Mouse (Mus musculus): ENCODE data around the gene Nr2f6. TPM values are rescaled to one million over a fixed set of nuclear protein-coding genes. Genes with fewer than 3 reads are reported as not detected.

The Nr2f6 gene
- polyA plus RNA-seq, 1 experiment from 2014 or later, result 39.9 TPM

DNA sequence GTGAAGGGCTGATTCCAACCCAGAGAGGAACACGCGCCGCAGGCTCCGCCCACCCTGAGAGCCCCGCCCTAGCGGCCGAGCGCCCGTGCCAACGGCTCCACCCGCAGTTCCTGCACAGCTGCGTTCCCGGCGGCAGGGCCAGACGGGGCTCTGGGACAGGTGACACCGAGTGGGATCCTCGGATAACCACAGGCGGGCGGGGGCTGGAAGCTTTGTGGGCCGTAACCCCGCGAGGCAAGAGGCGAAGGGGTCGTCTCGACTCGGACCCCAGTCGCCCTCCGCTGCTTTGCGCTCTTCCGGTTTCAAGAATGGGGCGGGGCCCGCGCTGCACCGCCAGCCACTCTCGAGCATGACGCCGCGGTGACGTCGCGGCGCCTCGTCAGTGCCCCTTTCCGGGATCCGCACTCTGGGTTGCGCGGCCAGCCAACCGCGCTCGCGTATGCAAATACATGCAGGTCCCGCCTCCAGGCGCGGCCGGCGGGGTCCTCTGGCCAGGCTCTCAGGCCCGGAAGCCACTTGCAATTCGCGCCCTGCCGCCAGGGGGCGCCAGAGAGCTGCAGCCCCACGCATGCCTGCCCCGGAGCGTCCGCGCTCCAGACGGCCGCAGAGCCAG lies 10.4 kb downstream of the Nr2f6 start, which contains the start of gene Ocel1:
TSS of gene Ocel1 (plus strand) at position 63 of the 613 bp plus-strand sequence.
- Histone ChIP-seq H3K4me2 (ENCODE audit: low read depth, low read length) (peak within 1 kb of the TSS; percentile 51), H3K27me3 (ENCODE audit: control insufficient read depth, insufficient read depth, low read depth, low read length) (no peaks in the 10 kb centered on the region), H3K36me3 (ENCODE audit: control insufficient read depth, insufficient read depth, low read length) (peaks cover 32% of the 10 kb centered on the region), H3K4me1 (replicated peaks; ENCODE audit: control insufficient read depth, insufficient read depth, low read length) (peaks cover 23% of the 10 kb centered on the region), H3K4me3 (ENCODE audit: low read length) (peak within 1 kb of the TSS; percentile 81), H3K9ac (ENCODE audit: low read length) (peak within 1 kb of the TSS; percentile 78), H3K27ac (ENCODE audit: low read length) (peak within 1 kb of the TSS; percentile 75), H3K9me3 (ENCODE audit: control insufficient read depth, low read length) (no peaks in the 10 kb centered on the region)
- ATAC-seq (ENCODE audit: low read depth), result peak; percentile 90
- WGBS, result under 1% methylated on average over 67 of the region's 68 CpGs

DNA sequence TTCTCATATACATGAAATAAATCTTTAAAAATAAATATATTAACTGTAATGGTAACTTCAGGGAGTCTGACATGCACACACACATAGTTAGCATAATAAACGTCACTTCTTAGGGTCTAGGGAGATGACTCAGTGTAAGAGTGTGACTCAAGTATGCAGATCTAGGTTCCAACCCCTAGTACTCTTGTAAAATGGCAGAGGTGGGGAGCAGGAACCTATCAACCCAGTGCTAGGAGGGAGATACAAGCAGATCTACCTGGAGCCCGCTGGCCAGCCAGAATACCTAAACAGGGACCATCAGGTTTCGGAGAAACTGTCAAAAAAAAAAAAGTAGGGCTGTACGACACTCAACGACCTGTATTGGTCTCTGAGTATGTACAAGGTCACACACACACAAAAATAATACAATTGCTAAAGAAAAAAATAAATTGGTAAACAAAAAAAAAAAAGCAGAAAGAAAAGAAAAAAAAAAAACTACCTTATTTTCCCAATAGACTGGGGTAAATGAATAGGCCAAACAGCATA lies 11.0 kb downstream of the Nr2f6 start:
- ATAC-seq (ENCODE audit: low read depth), result no peak
- peaks cover 31% of the 10 kb centered on the region for H3K36me3 ChIP-seq (ENCODE audit: control insufficient read depth, insufficient read depth, low read length)

DNA sequence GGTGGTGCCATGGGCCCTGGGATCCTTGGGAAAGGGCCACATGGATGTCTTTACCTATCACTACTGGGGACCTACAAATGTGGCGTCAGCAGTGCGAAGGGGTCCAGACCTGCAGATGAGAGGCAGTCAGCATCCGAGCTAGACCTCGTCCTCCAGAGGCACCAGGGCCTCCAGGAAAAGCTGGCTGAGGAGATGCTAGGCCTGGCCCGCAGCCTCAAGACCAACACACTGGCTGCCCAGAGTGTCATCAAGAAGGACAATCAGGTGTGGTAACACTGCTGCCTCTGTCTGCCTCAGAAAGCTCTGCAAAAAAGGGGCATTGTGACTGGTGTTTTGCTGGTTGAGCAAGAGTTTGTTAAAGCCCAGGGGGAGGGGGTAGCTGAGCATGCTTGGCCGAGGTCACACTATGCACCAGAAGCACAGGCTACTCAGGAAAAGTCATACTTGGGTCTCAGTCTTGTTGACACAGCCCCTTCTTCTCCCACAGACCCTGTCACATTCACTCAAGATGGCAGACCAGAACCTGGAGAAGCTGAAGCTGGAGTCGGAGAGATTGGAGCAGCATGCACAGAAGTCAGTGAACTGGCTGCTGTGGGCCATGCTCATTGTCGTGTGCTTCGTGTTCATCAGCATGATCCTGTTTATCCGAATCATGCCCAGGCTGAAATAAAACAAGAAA lies 12.6 kb downstream of the Nr2f6 start:
- Histone ChIP-seq H3K27ac (ENCODE audit: low read length) (no peak overlapping the region), H3K9ac (ENCODE audit: low read length) (no peak overlapping the region)
- WGBS, result 87% methylated on average over 10 of the region's 10 CpGs

More for the DNA sequence above, 11.0 kb downstream of the Nr2f6 start:
- H3K9ac ChIP-seq (ENCODE audit: low read length), result peak overlapping the region; percentile 78; the same call in 1 of the 2 replicates
- H3K27me3 ChIP-seq (ENCODE audit: control insufficient read depth, insufficient read depth, low read depth, low read length), result no peaks in the 10 kb centered on the region
- no peaks in the 10 kb centered on the region for H3K9me3 ChIP-seq (ENCODE audit: control insufficient read depth, low read length)
- H3K4me1 ChIP-seq (replicated peaks; ENCODE audit: control insufficient read depth, insufficient read depth, low read length), result peaks cover 19% of the 10 kb centered on the region
- H3K4me3 ChIP-seq (ENCODE audit: low read length), result peak overlapping the region; percentile 81
- no peak overlapping the region for H3K27ac ChIP-seq (ENCODE audit: low read length)
- H3K4me2 ChIP-seq (ENCODE audit: low read depth, low read length), result peak overlapping the region; percentile 51
- 12% methylated on average over 5 of the region's 5 CpGs for WGBS

DNA sequence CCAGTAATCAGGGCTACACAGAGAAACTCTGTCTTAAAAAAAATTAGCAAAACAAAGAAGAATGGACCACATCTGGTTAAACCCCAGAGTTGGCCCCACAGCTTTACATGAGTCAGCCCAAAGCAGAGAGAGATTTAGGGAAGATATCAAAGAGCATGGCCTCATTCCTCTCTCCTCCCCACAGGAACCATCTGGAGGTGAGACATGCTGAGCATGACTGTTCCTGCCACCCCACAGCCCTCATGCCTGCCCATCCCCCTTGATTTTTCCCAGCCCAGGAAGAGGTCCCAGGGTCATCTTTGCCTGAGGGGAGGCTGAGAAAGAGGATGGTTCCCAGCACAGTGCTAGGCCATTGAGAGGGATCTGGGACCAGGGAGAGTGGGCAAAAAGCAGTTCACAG lies 13.4 kb downstream of the Nr2f6 start:
- Histone ChIP-seq H3K27me3 (ENCODE audit: control insufficient read depth, insufficient read depth, low read depth, low read length) (no peaks in the 10 kb centered on the region), H3K4me2 (ENCODE audit: low read depth, low read length) (peak overlapping the region; percentile 77), H3K9ac (ENCODE audit: low read length) (peak overlapping the region; percentile 11; the same call in 1 of the 2 replicates), H3K4me1 (replicated peaks; ENCODE audit: control insufficient read depth, insufficient read depth, low read length) (peaks cover 11% of the 10 kb centered on the region), H3K9me3 (ENCODE audit: control insufficient read depth, low read length) (no peaks in the 10 kb centered on the region), H3K4me3 (ENCODE audit: low read length) (no peak overlapping the region), H3K36me3 (ENCODE audit: control insufficient read depth, insufficient read depth, low read length) (peaks cover 15% of the 10 kb centered on the region), H3K27ac (ENCODE audit: low read length) (no peak overlapping the region)
- no peak for ATAC-seq (ENCODE audit: low read depth)

More for the DNA sequence above, 12.6 kb downstream of the Nr2f6 start:
- Histone ChIP-seq H3K4me2 (ENCODE audit: low read depth, low read length) (no peak overlapping the region), H3K4me3 (ENCODE audit: low read length) (no peak overlapping the region), H3K27me3 (ENCODE audit: control insufficient read depth, insufficient read depth, low read depth, low read length) (no peaks in the 10 kb centered on the region), H3K4me1 (replicated peaks; ENCODE audit: control insufficient read depth, insufficient read depth, low read length) (peaks cover 11% of the 10 kb centered on the region), H3K36me3 (ENCODE audit: control insufficient read depth, insufficient read depth, low read length) (peaks cover 20% of the 10 kb centered on the region), H3K9me3 (ENCODE audit: control insufficient read depth, low read length) (no peaks in the 10 kb centered on the region)
- ATAC-seq (ENCODE audit: low read depth), result no peak

DNA sequence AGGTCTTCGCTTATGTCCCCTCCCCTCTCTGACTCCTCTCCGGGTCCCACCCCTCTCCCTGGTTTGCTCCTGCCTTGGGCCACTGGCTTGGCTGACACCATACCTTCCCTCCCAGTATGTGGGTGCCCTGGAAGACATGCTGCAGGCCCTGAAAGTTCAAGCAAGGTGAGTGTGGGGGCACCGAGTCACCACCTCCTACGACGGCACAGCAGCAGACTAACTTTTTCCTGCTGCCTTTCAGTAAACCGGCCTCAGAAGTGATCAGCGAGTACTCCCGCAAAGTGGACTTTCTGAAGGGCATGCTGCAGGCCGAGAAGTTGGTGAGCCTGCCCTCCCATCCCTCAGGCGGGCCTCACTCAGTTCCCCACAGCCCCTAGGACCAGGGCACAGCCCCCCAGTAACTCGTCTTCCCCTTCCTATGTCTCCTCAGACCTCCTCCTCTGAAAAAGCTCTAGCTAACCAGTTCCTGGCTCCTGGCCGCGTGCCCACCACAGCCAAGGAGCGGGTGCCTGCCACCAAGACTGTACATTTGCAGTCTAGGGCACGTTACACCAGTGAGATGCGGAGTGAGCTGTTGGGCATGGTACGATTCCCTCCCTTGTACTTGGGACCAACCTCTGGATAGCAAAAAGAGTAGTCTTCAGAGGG lies 14.1 kb downstream of the Nr2f6 start:
- Histone ChIP-seq H3K4me3 (ENCODE audit: low read length) (peak overlapping the region; percentile 67), H3K9me3 (ENCODE audit: control insufficient read depth, low read length) (no peaks in the 10 kb centered on the region), H3K4me1 (replicated peaks; ENCODE audit: control insufficient read depth, insufficient read depth, low read length) (peaks cover 11% of the 10 kb centered on the region), H3K27ac (ENCODE audit: low read length) (peak overlapping the region; percentile 85), H3K9ac (ENCODE audit: low read length) (peak overlapping the region; percentile 71), H3K36me3 (ENCODE audit: control insufficient read depth, insufficient read depth, low read length) (peaks cover 8% of the 10 kb centered on the region), H3K27me3 (ENCODE audit: control insufficient read depth, insufficient read depth, low read depth, low read length) (no peaks in the 10 kb centered on the region), H3K4me2 (ENCODE audit: low read depth, low read length) (peak overlapping the region; percentile 77)
- no peak for ATAC-seq (ENCODE audit: low read depth)
- WGBS, result 35% methylated on average over 17 of the region's 17 CpGs

DNA sequence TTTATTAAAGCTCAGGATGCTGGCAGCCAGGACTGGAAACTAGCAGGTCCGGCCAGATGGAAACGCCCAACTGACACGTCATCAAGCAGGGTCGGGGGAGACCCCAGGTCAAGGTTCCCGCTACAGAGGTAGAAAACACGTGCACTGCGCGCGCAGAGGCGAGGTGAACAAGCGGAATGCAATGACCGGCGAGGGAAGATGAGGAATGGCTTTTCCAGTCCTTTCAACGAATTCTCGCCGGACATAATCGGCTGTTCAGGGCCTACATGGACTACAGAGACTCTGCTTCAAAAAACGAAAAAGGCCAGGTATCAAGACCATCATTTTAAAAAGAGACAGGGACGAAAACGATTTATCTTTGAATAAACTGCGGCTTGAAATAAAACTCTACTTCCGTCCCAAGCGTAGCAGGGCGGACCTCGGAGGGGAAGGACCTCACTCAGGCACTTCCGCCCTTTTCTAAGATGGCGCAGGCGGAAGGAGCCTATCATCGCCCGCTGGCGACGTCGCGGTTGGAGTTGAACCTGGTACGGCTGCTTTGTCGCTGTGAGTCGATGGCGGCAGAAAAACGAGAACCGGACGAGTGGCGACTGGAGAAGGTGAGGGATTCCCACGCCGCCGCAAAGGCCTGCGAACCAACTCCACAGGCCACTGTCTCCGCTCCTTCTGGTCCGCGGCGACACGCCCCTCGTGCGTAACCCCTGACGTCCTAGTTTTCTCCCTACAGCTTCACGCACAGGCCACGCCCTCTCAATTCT lies 14.8 kb downstream of the Nr2f6 start, which contains the start of gene Use1:
TSS of gene Use1 (plus strand) at position 78 of the 758 bp plus-strand sequence.
- Histone ChIP-seq H3K36me3 (ENCODE audit: control insufficient read depth, insufficient read depth, low read length) (peaks cover 8% of the 10 kb centered on the region), H3K9me3 (ENCODE audit: control insufficient read depth, low read length) (no peaks in the 10 kb centered on the region), H3K4me2 (ENCODE audit: low read depth, low read length) (peak within 1 kb of the TSS; percentile 77), H3K27ac (ENCODE audit: low read length) (peak within 1 kb of the TSS; percentile 85), H3K9ac (ENCODE audit: low read length) (peak within 1 kb of the TSS; percentile 71), H3K4me1 (replicated peaks; ENCODE audit: control insufficient read depth, insufficient read depth, low read length) (peaks cover 11% of the 10 kb centered on the region), H3K27me3 (ENCODE audit: control insufficient read depth, insufficient read depth, low read depth, low read length) (no peaks in the 10 kb centered on the region), H3K4me3 (ENCODE audit: low read length) (peak within 1 kb of the TSS; percentile 67)
- under 1% methylated on average over 55 of the region's 56 CpGs for WGBS
- peak; percentile 85 for ATAC-seq (ENCODE audit: low read depth)

DNA sequence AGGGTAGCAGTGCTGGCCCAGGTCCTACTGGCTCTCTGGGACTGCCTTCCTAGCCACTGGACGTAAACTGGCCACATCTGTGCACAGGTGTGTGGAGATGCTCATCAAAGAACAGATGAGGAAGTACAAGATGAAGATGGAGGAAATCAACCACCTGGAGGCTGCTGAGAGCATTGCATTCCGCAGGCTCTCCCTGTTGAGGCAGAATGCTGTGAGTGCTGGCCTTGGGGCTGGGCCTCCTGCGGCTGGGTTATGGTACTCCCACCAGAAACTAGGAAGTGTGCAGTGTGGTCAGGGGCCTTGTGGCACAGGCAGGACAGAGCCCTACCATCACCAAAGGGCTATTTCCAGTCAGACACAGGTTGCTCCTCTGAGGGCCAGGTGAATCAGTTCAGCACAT lies 23.7 kb downstream of the Nr2f6 start:
- no peak overlapping the region for H3K9ac ChIP-seq (ENCODE audit: low read length)
- H3K4me2 ChIP-seq (ENCODE audit: low read depth, low read length), result no peak overlapping the region
- H3K4me3 ChIP-seq (ENCODE audit: low read length), result no peak overlapping the region
- no peak overlapping the region for H3K27ac ChIP-seq (ENCODE audit: low read length)
- H3K36me3 ChIP-seq (ENCODE audit: control insufficient read depth, insufficient read depth, low read length), result peaks cover 30% of the 10 kb centered on the region
- no peaks in the 10 kb centered on the region for H3K4me1 ChIP-seq (replicated peaks; ENCODE audit: control insufficient read depth, insufficient read depth, low read length)
- H3K9me3 ChIP-seq (ENCODE audit: control insufficient read depth, low read length), result no peaks in the 10 kb centered on the region
- WGBS, result 90% methylated on average over 3 of the region's 3 CpGs
- no peak for ATAC-seq (ENCODE audit: low read depth)
- no peaks in the 10 kb centered on the region for H3K27me3 ChIP-seq (ENCODE audit: control insufficient read depth, insufficient read depth, low read depth, low read length)

DNA sequence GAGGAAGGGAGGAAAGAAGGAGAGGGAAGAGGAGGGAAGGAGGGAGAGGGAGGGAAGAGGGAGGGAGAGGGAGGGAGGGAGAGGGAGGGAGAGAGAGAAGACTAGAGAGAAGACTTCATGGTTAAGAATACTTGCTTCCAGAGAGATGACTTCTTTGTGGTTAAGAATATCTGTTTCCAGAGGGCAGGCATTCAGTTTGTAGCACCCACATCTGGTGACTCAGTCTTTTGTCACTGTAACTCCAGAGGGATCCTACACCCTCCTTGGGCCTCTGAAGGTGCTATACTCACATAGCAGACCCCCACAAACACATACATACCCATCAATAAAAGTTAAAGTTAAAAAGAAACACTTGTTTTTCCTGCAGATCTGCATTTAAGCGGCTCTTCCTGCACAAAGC lies 30.2 kb downstream of the Nr2f6 start:
- Histone ChIP-seq H3K4me1 (replicated peaks; ENCODE audit: control insufficient read depth, insufficient read depth, low read length) (no peaks in the 10 kb centered on the region), H3K9me3 (ENCODE audit: control insufficient read depth, low read length) (no peaks in the 10 kb centered on the region), H3K36me3 (ENCODE audit: control insufficient read depth, insufficient read depth, low read length) (peaks cover 55% of the 10 kb centered on the region), H3K27ac (ENCODE audit: low read length) (no peak overlapping the region), H3K9ac (ENCODE audit: low read length) (no peak overlapping the region), H3K4me3 (ENCODE audit: low read length) (no peak overlapping the region), H3K4me2 (ENCODE audit: low read depth, low read length) (no peak overlapping the region), H3K27me3 (ENCODE audit: control insufficient read depth, insufficient read depth, low read depth, low read length) (no peaks in the 10 kb centered on the region)
- WGBS, result 92% methylated on average over 1 of the region's 1 CpGs
- ATAC-seq (ENCODE audit: low read depth), result no peak
